Mouse (Mus musculus) hindbrain, embryonic 14.5 days (tissue): Measurements from ENCODE around the gene Myh6. TPM values are rescaled to one million over a fixed set of nuclear protein-coding genes. Genes with fewer than 3 reads are reported as not detected.
"Not testable (repeated sequence)": the region's sequence is repeated elsewhere in the genome, so short reads cannot be mapped to it uniquely, and the experiment has no call there.

Source experiments
- ATAC-seq: fragments of 200-750 bp; cut with Nextera tagmentation; 2 replicates; pipeline ENCODE4 v1.8.0; 2017; ENCODE audit warnings: moderate number of reproducible peaks, mild to moderate bottlenecking, moderate TSS enrichment, moderate library complexity; ENCODE audit not compliant: low FRiP score
- DNase-seq: peaks from one replicate; pipeline ENCODE4 v3.0.0-alpha.2; 2015; ENCODE audit warnings: low spot score
- H3K27ac ChIP-seq: fragments of 300-500 bp; sonication (generic); 2 replicates; pipeline ENCODE4 v1.5.1; 2014; ENCODE audit warnings: mild to moderate bottlenecking, moderate library complexity
- H3K27me3 ChIP-seq: fragments of 300-500 bp; sonication (generic); 2 replicates; pipeline ENCODE4 v1.6.1; 2014; ENCODE audit warnings: mild to moderate bottlenecking, low read length, mixed read lengths; ENCODE audit not compliant: control insufficient read depth, insufficient read depth
- H3K36me3 ChIP-seq: fragments of 300-500 bp; sonication (generic); replicated peaks from 2 replicates; pipeline ENCODE4 v1.6.1; 2014; ENCODE audit not compliant: control insufficient read depth, insufficient read depth
- H3K4me1 ChIP-seq: fragments of 300-500 bp; sonication (generic); replicated peaks from 2 replicates; pipeline ENCODE4 v1.6.1; 2014; ENCODE audit warnings: antibody characterized with exemption, low read length, mixed read lengths; ENCODE audit not compliant: control insufficient read depth, insufficient read depth
- H3K4me2 ChIP-seq: fragments of 300-500 bp; sonication (generic); replicated peaks from 2 replicates; pipeline ENCODE4 v1.6.1; 2014; ENCODE audit warnings: mild to moderate bottlenecking, moderate library complexity
- H3K4me3 ChIP-seq: fragments of 300-500 bp; sonication (generic); replicated peaks from 2 replicates; pipeline ENCODE4 v1.5.1; 2014; ENCODE audit warnings: mild to moderate bottlenecking, low read length
- H3K9ac ChIP-seq: fragments of 300-500 bp; sonication (generic); 2 replicates; pipeline ENCODE4 v1.6.1; 2014
- H3K9me3 ChIP-seq: fragments of 300-500 bp; sonication (generic); 2 replicates; pipeline ENCODE4 v1.6.1; 2016; ENCODE audit warnings: low read length; ENCODE audit not compliant: control insufficient read depth
- WGBS: fragments of 180-500 bp; shearing (Covaris S2); extraction: QIAGEN DNeasy Blood & Tissue Kit; methylation state at CpG from one replicate; pipeline ENCODE4 v1.1.7; 2014; 5-methylcytosine and 5-hydroxymethylcytosine counted together
- polyA plus RNA-seq: library from polyadenylated mRNA; unstranded; fragments of >200 nt; fragmentation: Nextera tagmentation; extraction: Ambion mirVana; gene quantifications from 2 replicates; pipeline ENCODE4 v1.2.1, GENCODE M21; 2014

The Myh6 gene
- polyA plus RNA-seq, 1 experiment from 2014 or later = 2.1 TPM

DNA sequence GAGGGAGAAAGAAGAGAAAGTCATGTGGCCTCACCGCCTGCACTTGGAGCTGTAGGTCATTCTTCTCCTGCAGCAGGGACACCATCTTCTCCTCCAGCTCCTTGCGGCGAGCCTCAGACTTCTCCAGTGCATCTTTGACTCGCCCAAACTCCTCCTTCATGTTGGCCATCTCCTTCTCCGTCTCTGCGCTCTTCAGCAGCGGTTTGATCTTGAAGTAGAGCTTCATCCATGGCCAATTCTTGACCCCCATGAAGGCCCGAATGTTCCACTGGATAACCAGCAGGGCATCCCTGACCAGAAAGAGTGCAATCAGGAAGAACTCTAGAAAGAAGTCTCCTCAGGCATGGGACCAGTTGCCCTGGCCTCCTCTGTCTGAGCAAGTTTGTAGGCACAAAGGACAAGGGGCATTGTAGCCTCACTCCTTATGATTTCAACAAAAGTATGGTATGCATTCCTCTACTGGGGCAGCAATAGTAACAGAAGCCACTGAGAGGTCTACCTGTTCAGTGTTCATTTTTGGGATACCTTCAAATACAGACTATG is 13.0 kb downstream of the Myh6 start:
- H3K36me3 ChIP-seq = no peaks in the 10 kb centered on the region
- ATAC-seq (no peak), DNase-seq (no peak)
- no peak overlapping the region for H3K4me3 ChIP-seq
- no peaks in the 10 kb centered on the region for H3K27me3 ChIP-seq
- WGBS = 92% methylated on average over 8 of the region's 8 CpGs
- no peak overlapping the region for H3K27ac ChIP-seq
- no peak overlapping the region for H3K9ac ChIP-seq
- H3K4me1 ChIP-seq = no peaks in the 10 kb centered on the region
- H3K4me2 ChIP-seq = no peak overlapping the region
- no peaks in the 10 kb centered on the region for H3K9me3 ChIP-seq

DNA sequence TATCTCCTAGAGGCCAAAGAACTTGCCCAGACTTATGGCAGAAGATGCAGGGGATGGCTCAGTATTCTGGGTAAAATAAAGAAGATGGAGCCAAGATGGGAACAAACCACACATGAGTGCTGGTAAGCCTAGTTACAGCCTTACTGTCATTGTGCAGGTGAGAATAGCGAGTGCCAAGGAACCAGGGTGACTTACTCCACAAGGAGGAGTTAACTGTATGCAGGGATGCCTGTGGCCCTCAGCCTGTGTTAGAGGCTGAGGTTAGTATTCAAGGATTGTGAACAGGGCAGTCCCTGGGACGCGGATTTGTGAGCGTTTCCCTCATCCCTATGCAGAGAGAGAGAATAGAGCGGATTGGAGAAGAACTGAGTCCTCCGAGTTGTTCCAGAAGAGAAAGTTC is 15.1 kb downstream of the Myh6 start:
- Histone ChIP-seq H3K4me3 (no peak overlapping the region), H3K27ac (no peak overlapping the region), H3K27me3 (no peaks in the 10 kb centered on the region), H3K9ac (no peak overlapping the region), H3K36me3 (no peaks in the 10 kb centered on the region), H3K4me2 (no peak overlapping the region), H3K4me1 (no peaks in the 10 kb centered on the region), H3K9me3 (no peaks in the 10 kb centered on the region)
- no peak for DNase-seq
- ATAC-seq = no peak
- 90% methylated on average over 6 of the region's 6 CpGs for WGBS

DNA sequence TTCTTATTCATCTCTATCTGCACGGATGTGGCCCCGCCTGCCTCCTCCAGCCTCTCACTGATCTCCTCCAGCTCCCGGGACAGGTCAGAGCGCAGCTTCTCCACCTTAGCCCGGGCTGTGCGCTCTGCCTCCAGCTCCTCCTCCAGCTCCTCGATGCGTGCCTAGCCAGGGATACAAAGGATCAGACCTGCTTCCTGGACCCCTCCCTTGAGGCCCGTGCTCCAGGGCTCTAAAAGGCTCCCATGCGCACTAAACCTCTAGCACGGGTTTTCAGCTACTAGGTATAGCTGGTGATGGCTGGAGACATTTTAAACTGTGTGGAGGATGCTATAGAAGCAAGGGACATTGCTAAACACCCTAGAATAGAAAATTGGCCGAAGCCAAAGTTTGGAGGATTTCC is 16.2 kb downstream of the Myh6 start:
- WGBS = 62% methylated on average over 12 of the region's 12 CpGs
- no peak for DNase-seq
- no peaks in the 10 kb centered on the region for H3K36me3 ChIP-seq
- no peak overlapping the region for H3K4me2 ChIP-seq
- no peaks in the 10 kb centered on the region for H3K9me3 ChIP-seq
- H3K27me3 ChIP-seq = no peaks in the 10 kb centered on the region
- no peak for ATAC-seq
- no peak overlapping the region for H3K27ac ChIP-seq
- no peaks in the 10 kb centered on the region for H3K4me1 ChIP-seq
- H3K4me3 ChIP-seq = no peak overlapping the region
- no peak overlapping the region for H3K9ac ChIP-seq

DNA sequence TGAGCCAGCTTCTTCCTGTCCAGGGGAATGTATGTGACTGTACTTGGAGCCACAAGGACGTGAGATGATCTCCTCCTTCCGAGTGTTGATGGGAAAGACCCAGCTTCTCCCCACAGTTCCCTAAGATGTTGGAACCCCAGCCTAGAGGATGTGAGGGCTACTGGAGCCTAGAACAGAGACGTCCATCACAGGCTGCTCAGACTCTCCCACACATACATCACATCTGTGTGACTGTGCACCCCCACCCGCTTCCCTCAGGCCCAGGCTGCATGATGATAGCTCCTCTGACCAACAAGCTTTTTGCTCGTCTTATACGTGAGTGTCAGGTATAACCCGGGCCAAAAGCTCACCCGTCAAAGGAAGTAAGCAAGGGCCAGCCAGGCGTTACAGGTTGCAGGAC is 17.9 kb downstream of the Myh6 start:
- DNase-seq = no peak
- Histone ChIP-seq H3K9ac (no peak overlapping the region), H3K4me2 (no peak overlapping the region), H3K4me1 (no peaks in the 10 kb centered on the region), H3K27ac (no peak overlapping the region), H3K36me3 (no peaks in the 10 kb centered on the region), H3K4me3 (no peak overlapping the region), H3K27me3 (no peaks in the 10 kb centered on the region), H3K9me3 (no peaks in the 10 kb centered on the region)
- WGBS = 88% methylated on average over 9 of the region's 9 CpGs
- no peak for ATAC-seq

DNA sequence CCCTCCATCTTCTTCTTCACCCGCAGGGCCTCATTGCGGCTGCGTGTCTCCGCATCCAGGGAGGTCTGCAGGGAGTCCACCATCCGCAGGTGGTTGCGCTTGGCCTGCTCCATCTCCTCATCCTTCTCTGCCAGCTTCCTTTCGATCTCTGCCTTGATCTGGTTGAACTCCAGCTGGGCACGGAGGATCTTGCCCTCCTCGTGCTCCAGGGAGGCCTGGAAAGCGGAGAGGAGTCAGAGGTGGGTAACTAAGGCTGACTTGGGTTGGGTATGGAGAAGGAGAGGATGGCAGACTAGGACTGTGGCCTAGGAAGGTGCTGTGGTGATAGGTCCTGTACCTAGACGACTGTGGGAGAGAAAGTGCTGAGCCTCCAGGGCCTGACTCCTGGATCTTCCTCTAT is 19.7 kb downstream of the Myh6 start:
- not testable (repeated sequence) for DNase-seq, H3K4me3 ChIP-seq, H3K36me3 ChIP-seq, H3K9ac ChIP-seq, ATAC-seq, H3K27ac ChIP-seq, H3K4me2 ChIP-seq, H3K9me3 ChIP-seq, H3K4me1 ChIP-seq, H3K27me3 ChIP-seq
- 93% methylated on average over 11 of the region's 11 CpGs for WGBS

GRCm38 (mm10) chr14:54945975-54946704 is 20.6 kb downstream of the Myh6 start:
- Histone ChIP-seq H3K4me2 (no peak overlapping the region), H3K9ac (no peak overlapping the region), H3K27me3 (no peaks in the 10 kb centered on the region), H3K27ac (no peak overlapping the region), H3K36me3 (no peaks in the 10 kb centered on the region), H3K4me1 (no peaks in the 10 kb centered on the region), H3K9me3 (no peaks in the 10 kb centered on the region), H3K4me3 (no peak overlapping the region)
- 84% methylated on average over 19 of the region's 19 CpGs for WGBS
- DNase-seq (no peak), ATAC-seq (no peak)

GRCm38 (mm10) chr14:54944939-54945338 is 21.8 kb downstream of the Myh6 start:
- Histone ChIP-seq H3K9me3 (no peaks in the 10 kb centered on the region), H3K27ac (no peak overlapping the region), H3K36me3 (no peaks in the 10 kb centered on the region), H3K9ac (no peak overlapping the region), H3K27me3 (no peaks in the 10 kb centered on the region), H3K4me1 (no peaks in the 10 kb centered on the region), H3K4me2 (no peak overlapping the region), H3K4me3 (no peak overlapping the region)
- ATAC-seq = no peak
- 81% methylated on average over 2 of the region's 2 CpGs for WGBS
- DNase-seq = no peak

DNA sequence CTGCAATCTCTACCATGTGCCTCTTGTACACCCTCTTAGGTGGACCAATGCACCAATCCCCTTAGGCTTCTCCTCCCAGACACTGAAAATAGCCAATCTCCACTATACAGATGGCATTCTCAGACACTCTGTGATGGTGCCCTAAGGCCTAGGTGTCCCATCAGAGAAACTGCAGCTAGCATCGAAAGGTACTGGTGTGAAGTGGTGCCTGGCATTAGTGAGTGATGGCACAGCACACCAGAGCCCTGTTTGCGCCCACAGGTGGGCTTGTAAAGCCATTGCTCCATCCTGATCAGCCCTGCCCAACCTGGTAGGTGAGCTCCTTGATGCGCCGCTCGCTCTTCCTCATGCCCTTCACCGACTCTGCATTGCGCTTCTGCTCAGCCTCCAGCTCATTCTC is 22.8 kb downstream of the Myh6 start:
- Histone ChIP-seq H3K36me3 (no peaks in the 10 kb centered on the region), H3K9me3 (no peaks in the 10 kb centered on the region), H3K9ac (no peak overlapping the region), H3K27me3 (no peaks in the 10 kb centered on the region), H3K27ac (no peak overlapping the region), H3K4me2 (no peak overlapping the region), H3K4me1 (no peaks in the 10 kb centered on the region), H3K4me3 (no peak overlapping the region)
- no peak for ATAC-seq
- WGBS = 94% methylated on average over 7 of the region's 7 CpGs
- DNase-seq = no peak

- H3K27ac ChIP-seq = no peak overlapping the region
- no peaks in the 10 kb centered on the region for H3K4me1 ChIP-seq
- H3K4me3 ChIP-seq = no peak overlapping the region
- no peaks in the 10 kb centered on the region for H3K27me3 ChIP-seq
- H3K9ac ChIP-seq = no peak overlapping the region
- ATAC-seq (no peak), DNase-seq (no peak)
- no peaks in the 10 kb centered on the region for H3K9me3 ChIP-seq
- no peak overlapping the region for H3K4me2 ChIP-seq
- no peaks in the 10 kb centered on the region for H3K36me3 ChIP-seq
- WGBS = 93% methylated on average over 8 of the region's 8 CpGs
Observed at GRCm38 (mm10) chr14:54942479-54942878, 24.2 kb downstream of the Myh6 start.
